Mouse (Mus musculus): ENCODE measurements around the gene Foxr1. TPM values are rescaled to one million over a fixed set of nuclear protein-coding genes. Genes with fewer than 3 reads are reported as not detected.
"Not testable (repeated sequence)": the region's sequence is repeated elsewhere in the genome, so short reads cannot be mapped to it uniquely, and the experiment has no call there.

The Foxr1 gene
- polyA plus RNA-seq, 1 experiment from 2014 or later: not detected

DNA sequence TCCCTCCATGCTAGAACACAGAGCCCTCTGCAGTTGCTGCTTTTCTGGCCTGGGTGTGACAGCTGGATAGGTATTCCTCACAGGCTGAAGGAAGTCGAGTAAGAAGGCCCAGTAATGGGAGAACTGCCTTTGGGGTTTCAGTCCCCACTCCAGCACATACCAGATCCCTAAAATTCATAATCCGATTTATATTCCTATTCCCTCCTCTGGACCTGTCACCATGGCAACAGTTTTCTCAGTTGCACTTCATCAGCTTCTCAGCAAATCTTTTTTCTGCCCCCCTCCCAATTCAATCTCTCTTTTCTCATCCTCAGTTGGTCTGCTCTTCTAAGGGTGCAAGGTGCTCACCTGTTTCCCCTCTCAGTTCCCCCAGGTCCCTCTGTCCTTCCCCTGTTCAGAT, 27.9 kb upstream of the Foxr1 start:
- 25% methylated on average over 2 of the region's 2 CpGs for WGBS

DNA sequence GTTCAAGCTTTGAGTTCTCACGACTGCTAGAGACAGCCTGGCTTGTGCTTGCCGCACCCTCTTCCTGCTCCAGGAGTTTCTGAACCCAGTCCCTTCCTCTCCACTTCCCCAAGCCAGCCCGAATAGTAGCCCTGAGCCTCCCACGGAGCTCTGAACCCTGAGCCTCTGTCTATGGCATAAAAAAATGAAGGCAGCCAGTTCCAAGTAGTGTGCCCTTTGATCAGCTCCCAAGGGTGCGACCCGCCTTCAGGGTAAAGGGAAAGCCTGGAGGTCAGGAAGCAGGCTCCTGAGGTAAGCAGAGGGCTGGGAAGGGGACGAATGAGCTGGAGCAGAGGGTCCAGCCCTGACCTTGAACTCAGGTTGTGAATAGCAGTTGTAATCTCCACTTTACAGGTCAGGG, 27.3 kb upstream of the Foxr1 start:
- Histone ChIP-seq H3K4me1 (peaks cover 21% of the 10 kb centered on the region), H3K9ac (no peak overlapping the region), H3K4me3 (no peak overlapping the region), H3K4me2 (no peak overlapping the region), H3K36me3 (replicated peaks) (no peaks in the 10 kb centered on the region), H3K9me3 (no peaks in the 10 kb centered on the region), H3K27ac (peak overlapping the region; percentile 69), H3K27me3 (replicated peaks) (no peaks in the 10 kb centered on the region)
- no peak for ATAC-seq (replicated peaks)
- WGBS: 55% methylated on average over 7 of the region's 7 CpGs

More for the DNA sequence above, 27.9 kb upstream of the Foxr1 start:
- H3K9me3 ChIP-seq: no peaks in the 10 kb centered on the region
- peak overlapping the region; percentile 69 for H3K27ac ChIP-seq
- peak overlapping the region; percentile 18 for H3K4me2 ChIP-seq
- ATAC-seq (replicated peaks): peak; percentile 58
- H3K36me3 ChIP-seq (replicated peaks): no peaks in the 10 kb centered on the region
- H3K27me3 ChIP-seq (replicated peaks): no peaks in the 10 kb centered on the region
- H3K4me3 ChIP-seq: no peak overlapping the region
- H3K4me1 ChIP-seq: peaks cover 21% of the 10 kb centered on the region
- H3K9ac ChIP-seq: no peak overlapping the region

DNA sequence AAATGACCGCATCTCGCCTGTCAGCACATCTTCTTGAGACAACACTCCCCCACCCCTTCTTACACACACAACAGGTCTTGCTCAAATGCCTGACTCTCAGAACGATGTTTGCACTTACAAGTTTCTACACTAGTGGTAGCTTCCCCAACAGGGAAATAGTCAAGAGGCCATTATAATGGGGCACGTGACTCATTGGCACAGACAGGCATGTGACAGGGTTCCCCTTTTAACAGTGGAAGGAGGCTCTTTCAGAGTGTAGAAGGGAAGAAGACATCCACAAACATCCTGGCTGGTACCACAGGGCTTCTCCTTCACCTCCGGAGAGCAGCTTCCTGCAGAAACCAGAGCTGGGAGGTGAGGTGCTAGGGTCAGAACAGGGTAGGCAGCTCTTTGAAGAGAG, 21.0 kb upstream of the Foxr1 start:
- no peak overlapping the region for H3K4me3 ChIP-seq
- peaks cover 13% of the 10 kb centered on the region for H3K4me1 ChIP-seq
- H3K27ac ChIP-seq: no peak overlapping the region
- no peaks in the 10 kb centered on the region for H3K27me3 ChIP-seq (replicated peaks)
- no peak for ATAC-seq (replicated peaks)
- H3K36me3 ChIP-seq (replicated peaks): no peaks in the 10 kb centered on the region
- WGBS: 84% methylated on average over 5 of the region's 5 CpGs
- no peaks in the 10 kb centered on the region for H3K9me3 ChIP-seq
- H3K4me2 ChIP-seq: no peak overlapping the region
- no peak overlapping the region for H3K9ac ChIP-seq

DNA sequence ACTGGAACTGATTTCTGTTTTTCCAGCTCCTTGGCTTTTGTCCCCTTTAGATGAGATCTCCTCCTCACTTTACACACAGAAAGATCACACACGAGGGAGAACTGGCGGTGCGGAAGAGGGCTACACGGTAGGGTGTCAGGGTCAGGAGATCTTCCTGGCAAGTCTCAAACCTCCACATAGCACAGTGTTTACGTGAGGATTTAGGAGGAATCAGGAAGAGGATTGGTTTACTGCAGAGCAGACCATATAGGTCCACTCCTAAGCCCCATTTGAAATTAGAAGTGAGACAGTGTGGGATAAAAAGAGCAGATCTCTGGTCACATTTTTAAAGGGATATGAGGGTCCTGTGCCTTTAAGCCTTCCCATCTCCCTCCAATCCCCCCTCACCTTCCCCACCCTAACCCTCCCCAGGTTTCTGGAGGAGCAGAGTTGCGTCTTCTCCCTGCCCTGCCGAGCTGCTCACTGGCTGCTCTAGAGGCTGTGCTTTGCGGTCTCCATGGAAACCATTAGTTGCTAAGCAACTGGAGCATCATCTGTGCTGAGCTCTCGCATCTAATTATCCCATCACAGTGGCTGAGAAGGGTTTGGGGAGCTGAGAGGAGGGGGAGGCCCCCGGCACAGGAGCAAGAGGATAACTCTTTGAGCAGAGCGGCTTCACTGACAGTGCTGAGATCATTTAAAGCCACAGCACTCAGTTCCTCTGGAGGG, 16.3 kb upstream of the Foxr1 start:
- Histone ChIP-seq H3K27ac (peak overlapping the region; percentile 93), H3K27me3 (replicated peaks) (no peaks in the 10 kb centered on the region; the same call in 1 of the 2 replicates), H3K4me1 (peaks cover 40% of the 10 kb centered on the region), H3K9me3 (no peaks in the 10 kb centered on the region), H3K4me2 (peak overlapping the region; percentile 48), H3K9ac (peak overlapping the region; percentile 29), H3K36me3 (replicated peaks) (no peaks in the 10 kb centered on the region), H3K4me3 (peak overlapping the region; percentile 20)
- 2% methylated on average over 11 of the region's 11 CpGs for WGBS
- ATAC-seq (replicated peaks): peak; percentile 98

DNA sequence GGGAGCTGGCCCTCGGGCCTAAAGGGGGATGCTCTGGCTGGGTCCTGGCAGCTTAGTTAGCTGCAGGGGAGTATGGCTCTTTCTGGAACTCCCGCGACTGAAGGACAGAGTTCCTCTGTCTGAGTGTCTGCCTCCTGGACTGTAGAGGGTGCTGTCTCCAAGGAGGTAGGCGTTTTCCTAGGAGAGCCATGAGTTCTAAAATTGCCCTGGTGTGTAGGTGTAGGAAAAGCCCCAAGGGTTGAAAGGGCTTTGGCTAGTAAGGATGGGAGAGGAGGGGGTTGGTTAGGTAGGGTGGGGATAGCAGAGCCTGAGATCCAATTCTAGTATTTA, 13.9 kb upstream of the Foxr1 start, which contains the start of gene Upk2:
Gene Upk2, minus strand, starts transcription at position 86 of the 330 bp plus-strand sequence.
- Histone ChIP-seq H3K27me3 (replicated peaks) (no peaks in the 10 kb centered on the region; the same call in 1 of the 2 replicates), H3K4me3 (no peak within 1 kb of the TSS), H3K9ac (no peak within 1 kb of the TSS), H3K27ac (no peak within 1 kb of the TSS), H3K4me1 (peaks cover 40% of the 10 kb centered on the region), H3K4me2 (no peak within 1 kb of the TSS), H3K9me3 (no peaks in the 10 kb centered on the region), H3K36me3 (replicated peaks) (no peaks in the 10 kb centered on the region)
- 24% methylated on average over 4 of the region's 4 CpGs for WGBS
- no peak for ATAC-seq (replicated peaks)

DNA sequence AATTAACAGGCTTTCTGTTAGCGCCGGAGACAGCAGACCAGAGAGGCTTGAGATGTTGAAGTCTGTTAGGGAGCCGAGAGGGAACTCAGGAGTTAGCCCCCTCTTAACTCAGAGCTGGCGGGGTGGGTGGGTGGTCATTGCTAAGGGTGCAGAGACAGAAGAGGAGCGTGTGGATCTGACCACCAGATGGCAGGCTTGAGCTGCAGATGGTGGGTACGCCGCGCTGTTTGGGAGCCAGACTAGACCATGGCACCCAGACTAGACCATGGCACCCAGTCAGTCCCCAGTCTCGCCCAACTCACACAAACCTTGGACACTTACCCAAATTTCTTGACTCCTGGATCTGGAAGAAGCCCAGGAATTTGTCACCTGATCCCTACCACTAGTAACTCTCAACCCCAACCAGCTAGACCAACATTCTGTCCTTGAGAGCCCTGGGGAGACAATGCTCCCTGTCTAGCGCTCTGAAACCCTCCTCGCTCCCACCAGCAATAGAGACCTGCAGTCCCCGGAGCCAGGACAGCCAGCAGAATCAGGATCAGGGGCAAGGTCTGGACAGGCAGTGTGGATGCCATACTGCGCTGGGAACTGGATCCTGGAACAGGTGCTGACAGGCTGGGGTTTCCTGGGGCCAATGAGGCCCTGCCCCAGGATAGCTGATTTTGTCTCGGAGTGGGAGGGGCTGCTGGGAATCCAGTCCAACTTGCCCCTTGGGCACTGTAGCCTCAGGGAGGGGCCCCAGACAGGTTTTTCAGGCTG, 13.4 kb upstream of the Foxr1 start:
- H3K27ac ChIP-seq: no peak overlapping the region
- no peaks in the 10 kb centered on the region for H3K36me3 ChIP-seq (replicated peaks)

DNA sequence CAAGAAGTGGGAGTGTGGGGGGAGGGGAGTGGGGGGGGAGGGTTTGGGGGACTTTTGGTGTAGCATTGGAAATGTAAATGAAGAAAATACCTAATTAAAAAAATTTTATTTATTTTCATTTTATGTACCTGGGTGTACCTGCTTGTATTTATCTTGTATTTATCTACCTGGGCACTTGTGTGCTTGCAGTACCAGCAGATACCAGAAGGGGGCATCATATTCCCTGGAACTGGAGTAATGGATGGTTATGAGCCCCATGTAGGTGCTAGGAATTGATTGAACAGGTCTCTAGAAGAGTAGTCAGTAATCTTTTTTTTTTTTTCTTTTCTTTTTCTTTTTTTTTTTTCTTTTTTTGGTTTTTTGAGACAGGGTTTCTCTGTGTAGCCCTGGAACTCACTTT, 9.5 kb upstream of the Foxr1 start:
- ATAC-seq (replicated peaks): no peak
- Histone ChIP-seq H3K36me3 (replicated peaks) (no peaks in the 10 kb centered on the region), H3K4me2 (no peak overlapping the region), H3K9ac (no peak overlapping the region), H3K27ac (no peak overlapping the region), H3K27me3 (replicated peaks) (no peaks in the 10 kb centered on the region; the same call in 1 of the 2 replicates), H3K4me3 (no peak overlapping the region), H3K4me1 (peaks cover 11% of the 10 kb centered on the region), H3K9me3 (no peaks in the 10 kb centered on the region)

More for the DNA sequence above, 13.4 kb upstream of the Foxr1 start:
- no peaks in the 10 kb centered on the region; the same call in 1 of the 2 replicates for H3K27me3 ChIP-seq (replicated peaks)
- no peak overlapping the region for H3K4me2 ChIP-seq
- H3K9me3 ChIP-seq: no peaks in the 10 kb centered on the region
- ATAC-seq (replicated peaks): peak; percentile 59
- no peak overlapping the region for H3K9ac ChIP-seq
- H3K4me1 ChIP-seq: peaks cover 40% of the 10 kb centered on the region
- no peak overlapping the region for H3K4me3 ChIP-seq
- WGBS: 7% methylated on average over 14 of the region's 14 CpGs

DNA sequence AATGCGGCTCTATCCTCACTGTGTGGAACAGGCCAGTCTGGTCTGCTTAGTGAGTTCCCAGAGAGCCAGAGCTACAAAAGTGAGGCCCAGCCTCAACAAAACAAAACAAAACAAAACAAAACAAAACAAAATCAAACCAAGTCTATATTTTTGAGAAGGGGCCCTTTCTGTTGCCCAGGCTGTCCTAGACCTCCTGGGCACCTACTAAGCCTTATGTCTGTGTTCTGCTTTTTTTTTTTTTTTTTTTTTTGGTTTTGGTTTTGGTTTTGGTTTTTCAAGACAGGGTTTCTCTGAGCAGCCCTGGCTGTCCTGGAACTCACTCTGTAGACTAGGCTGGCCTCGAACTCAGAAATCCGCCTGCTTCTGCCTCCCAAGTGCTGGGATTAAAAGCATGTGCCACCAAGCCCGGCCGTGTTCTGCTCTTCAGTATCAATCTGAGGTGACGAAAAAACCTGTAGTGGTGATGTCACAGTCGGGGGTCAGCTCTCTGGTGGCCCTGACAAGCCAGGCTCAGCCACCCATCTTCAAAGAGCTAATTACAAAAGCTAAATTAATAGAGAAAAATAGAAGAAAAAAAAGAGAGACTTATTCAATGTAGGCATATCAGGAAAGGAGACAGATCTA, 3.6 kb upstream of the Foxr1 start:
- ATAC-seq (replicated peaks); H3K9me3 ChIP-seq: not testable (repeated sequence)
- 82% methylated on average over 7 of the region's 7 CpGs for WGBS

DNA sequence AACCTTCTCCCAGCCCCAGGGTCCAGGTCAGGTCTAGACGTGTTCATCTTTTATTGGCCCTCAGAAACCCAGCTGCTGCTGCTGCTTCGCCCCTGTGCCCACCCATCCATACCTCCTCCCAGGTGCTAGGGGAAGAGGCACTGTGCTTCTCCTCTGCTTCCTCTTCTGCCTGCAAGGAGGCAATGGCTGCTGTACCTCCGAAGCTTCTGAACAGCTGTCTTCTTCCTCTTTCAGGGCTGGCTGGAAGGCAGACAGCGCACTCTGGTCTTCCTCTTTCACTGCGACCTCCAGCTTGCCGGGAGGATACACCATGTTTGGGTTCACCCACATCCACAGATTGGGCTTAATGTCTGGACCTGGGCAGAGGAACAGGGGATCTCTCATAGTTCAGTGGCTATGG, 5.2 kb downstream of the Foxr1 start:
- no peak overlapping the region for H3K9ac ChIP-seq
- H3K27me3 ChIP-seq (replicated peaks): no peaks in the 10 kb centered on the region
- no peak for ATAC-seq (replicated peaks)
- no peaks in the 10 kb centered on the region for H3K36me3 ChIP-seq (replicated peaks)
- WGBS: 83% methylated on average over 6 of the region's 6 CpGs
- H3K9me3 ChIP-seq: no peaks in the 10 kb centered on the region
- no peak overlapping the region for H3K4me3 ChIP-seq
- H3K4me2 ChIP-seq: no peak overlapping the region
- no peak overlapping the region for H3K27ac ChIP-seq
- H3K4me1 ChIP-seq: no peaks in the 10 kb centered on the region

More for the DNA sequence above, 3.6 kb upstream of the Foxr1 start:
- H3K27ac ChIP-seq; H3K36me3 ChIP-seq (replicated peaks); H3K27me3 ChIP-seq (replicated peaks); H3K4me2 ChIP-seq; H3K4me1 ChIP-seq; H3K9ac ChIP-seq; H3K4me3 ChIP-seq: not testable (repeated sequence)

DNA sequence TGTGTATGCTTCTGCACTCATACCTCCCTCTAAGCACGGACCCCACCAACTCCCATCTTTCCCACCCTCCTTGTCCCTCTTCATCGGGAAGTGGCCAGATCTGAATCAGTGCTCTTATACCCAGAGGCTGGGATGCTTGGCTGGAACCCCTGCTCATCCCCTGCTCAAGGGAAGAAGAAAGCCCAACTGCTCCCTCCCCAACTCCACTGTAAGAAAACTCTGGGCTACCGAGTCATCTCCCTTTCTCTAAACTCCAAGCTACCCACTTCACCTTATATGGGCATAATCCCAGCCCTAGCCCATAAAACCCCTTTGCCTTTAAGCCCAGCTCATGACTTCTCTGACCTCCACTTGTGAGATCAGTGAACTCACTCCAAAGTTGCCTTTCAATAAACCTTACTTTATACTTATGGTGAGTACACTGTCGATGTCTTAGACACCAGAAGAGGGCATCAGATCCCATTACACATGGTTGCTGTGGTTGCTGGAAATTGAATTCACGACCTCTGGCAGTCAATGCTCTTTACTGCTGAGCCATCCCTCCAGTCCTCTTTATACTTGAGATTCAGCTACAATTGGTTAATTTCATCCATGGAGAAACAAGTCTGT, 8.3 kb downstream of the Foxr1 start:
- no peaks in the 10 kb centered on the region for H3K27me3 ChIP-seq (replicated peaks)
- H3K9ac ChIP-seq: no peak overlapping the region
- ATAC-seq (replicated peaks): no peak
- no peak overlapping the region for H3K27ac ChIP-seq
- H3K9me3 ChIP-seq: no peaks in the 10 kb centered on the region
- H3K36me3 ChIP-seq (replicated peaks): no peaks in the 10 kb centered on the region
- no peak overlapping the region for H3K4me3 ChIP-seq
- 59% methylated on average over 5 of the region's 5 CpGs for WGBS
- no peaks in the 10 kb centered on the region for H3K4me1 ChIP-seq
- H3K4me2 ChIP-seq: no peak overlapping the region

DNA sequence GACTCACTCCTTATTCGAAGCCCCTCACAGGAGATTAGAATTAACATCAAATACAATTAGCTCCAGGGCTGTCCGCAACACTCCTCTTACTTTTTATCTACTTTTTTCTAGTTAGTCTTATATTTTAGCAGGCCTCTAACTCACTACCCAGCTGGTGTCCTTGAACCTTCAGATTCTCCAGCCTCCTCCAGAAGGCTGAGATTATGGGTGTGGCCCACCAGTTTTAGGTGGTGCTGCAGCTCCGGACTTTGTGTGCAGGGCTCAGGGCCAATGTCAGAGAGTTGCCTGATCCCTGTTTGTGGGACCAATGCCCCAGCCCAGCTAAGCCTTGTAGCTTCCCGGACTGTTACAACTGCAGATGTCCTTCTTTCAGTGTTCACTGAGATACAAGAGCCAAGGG, 17.4 kb downstream of the Foxr1 start:
- peaks cover 2% of the 10 kb centered on the region; the same call in 1 of the 2 replicates for H3K4me1 ChIP-seq
- H3K4me3 ChIP-seq: no peak overlapping the region
- H3K36me3 ChIP-seq (replicated peaks): no peaks in the 10 kb centered on the region
- ATAC-seq (replicated peaks): no peak
- no peaks in the 10 kb centered on the region for H3K9me3 ChIP-seq
- H3K4me2 ChIP-seq: no peak overlapping the region
- H3K9ac ChIP-seq: no peak overlapping the region
- no peak overlapping the region for H3K27ac ChIP-seq
- 87% methylated on average over 4 of the region's 4 CpGs for WGBS
- no peaks in the 10 kb centered on the region for H3K27me3 ChIP-seq (replicated peaks)

DNA sequence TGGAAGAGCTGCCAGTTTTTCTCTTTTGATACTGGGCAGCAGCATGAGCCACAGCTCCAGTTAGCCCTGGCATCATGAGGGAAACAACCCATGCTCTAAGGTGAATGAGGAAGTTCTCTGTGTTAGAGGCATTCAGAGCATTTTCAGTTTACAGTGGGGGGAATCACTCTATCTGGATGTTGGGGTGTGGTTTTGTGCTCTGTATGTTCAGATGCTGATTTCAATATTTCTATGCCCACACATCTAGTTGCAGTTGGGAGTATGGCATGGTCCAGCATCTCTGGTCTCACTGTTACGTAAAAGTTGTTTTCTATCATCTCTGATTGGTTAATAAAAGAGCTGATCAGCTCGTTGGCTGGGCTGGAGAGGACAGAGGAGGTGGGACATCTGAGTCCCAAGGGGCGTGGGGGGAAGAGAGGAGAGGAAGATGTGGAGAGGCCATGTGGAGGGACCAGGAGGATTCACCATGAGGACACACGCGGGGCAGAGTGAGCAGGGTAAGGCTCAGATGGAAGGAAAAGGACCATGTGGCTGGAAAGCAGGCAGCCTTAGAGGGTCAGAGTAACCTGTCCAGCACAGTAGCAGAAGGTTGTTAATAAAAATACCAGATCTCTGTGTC, 20.5 kb downstream of the Foxr1 start:
- no peak for ATAC-seq (replicated peaks)
- WGBS: 81% methylated on average over 5 of the region's 5 CpGs
- peaks cover 17% of the 10 kb centered on the region for H3K4me1 ChIP-seq

More for the DNA sequence above, 20.5 kb downstream of the Foxr1 start:
- no peak overlapping the region for H3K9ac ChIP-seq
- no peaks in the 10 kb centered on the region for H3K36me3 ChIP-seq (replicated peaks)
- H3K27me3 ChIP-seq (replicated peaks): no peaks in the 10 kb centered on the region
- no peak overlapping the region for H3K27ac ChIP-seq
- no peak overlapping the region for H3K4me3 ChIP-seq
- no peaks in the 10 kb centered on the region for H3K9me3 ChIP-seq
- no peak overlapping the region for H3K4me2 ChIP-seq

All from midbrain, embryonic 15.5 days (tissue).